Mouse (Mus musculus): ENCODE data around the gene Prmt8.

DNA sequence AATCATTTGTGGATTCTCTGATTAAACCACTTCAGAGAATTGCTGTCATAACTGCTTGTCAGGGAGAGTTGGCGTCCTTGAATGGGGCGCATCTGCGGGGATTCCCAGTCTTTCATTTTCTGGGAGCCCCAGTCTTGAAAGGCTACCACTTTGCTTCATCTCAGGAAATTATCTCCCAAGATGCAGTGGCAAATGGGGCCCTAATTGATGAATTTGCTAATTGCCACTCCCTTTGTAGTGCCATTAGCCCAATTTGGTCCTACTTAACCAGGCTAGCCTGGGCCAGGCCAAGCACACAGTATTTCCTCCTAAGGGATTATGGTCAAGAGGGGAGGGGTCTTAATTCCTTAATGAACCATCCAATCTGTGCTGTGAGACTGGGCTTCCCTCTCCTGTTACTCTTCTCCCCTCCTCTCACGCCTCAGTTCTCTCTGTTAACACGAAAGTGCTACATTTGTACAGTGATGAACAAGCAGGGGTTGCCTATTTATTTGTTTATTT lies 11.6 kb downstream of the Prmt8 start:
- TF ChIP-seq GATA1 (IDR thresholded peaks at IDR 0.05; ENCODE audit: borderline replicate concordance, low read length): no peak
- no peak for TF ChIP-seq FLI1 (IDR thresholded peaks at IDR 0.05; ENCODE audit: low read length)

All from megakaryocyte, embryonic 14.5 days (primary cell).